Mouse (Mus musculus): ENCODE measurements at regions not wholly inside any gene's neighbourhood (a gene's known extent, or its start where the extent isn't known, plus 50 kb on each side); places are given as distances from the start of the nearest gene placed in this dataset.

GRCm38 (mm10) chr14:54185265-54185830, 68.6 kb downstream of the Dad1 start:
- no peak for TF ChIP-seq EP300 (IDR thresholded peaks at IDR 0.05; ENCODE audit: low read depth)
- no peak for TF ChIP-seq CTCF (IDR thresholded peaks at IDR 0.05; ENCODE audit: low read depth)

Data from heart, postnatal 0 days (tissue).